Mouse (Mus musculus) frontal cortex, postnatal 10 days (tissue): Measurements from ENCODE around the gene Slc38a2.
A peak's percentile ranks its signal among the peaks of the same experiment; 100 is the strongest.

Source experiments
- DNase-seq, 2 experiments: peaks; one replicate each; pipeline ENCODE4 v3.0.0; 2022; ENCODE audit warnings: low spot score in 2 of 2, mixed read lengths in 1 of 2

Slc38a2 gene

GRCm38 (mm10) chr15:96666663-96667062, 32.9 kb downstream of the Slc38a2 start:
- peak in 1 of 2 experiments; percentile 45 for DNase-seq

GRCm38 (mm10) chr15:96665889-96666288, 33.6 kb downstream of the Slc38a2 start:
- DNase-seq: peak; percentile 33 to 38

- DNase-seq: no peak
Observed at GRCm38 (mm10) chr15:96660590-96661141, 38.9 kb downstream of the Slc38a2 start.

- no peak for DNase-seq
Observed at GRCm38 (mm10) chr15:96658275-96658602, 41.3 kb downstream of the Slc38a2 start.

- no peak for DNase-seq
Observed at GRCm38 (mm10) chr15:96657576-96658274, 41.8 kb downstream of the Slc38a2 start.

- DNase-seq: no peak
Observed at GRCm38 (mm10) chr15:96655514-96655913, 44.0 kb downstream of the Slc38a2 start.

- DNase-seq: no peak
Observed at GRCm38 (mm10) chr15:96654714-96655113, 44.8 kb downstream of the Slc38a2 start.

- DNase-seq: no peak
Observed at GRCm38 (mm10) chr15:96653011-96653410, 46.5 kb downstream of the Slc38a2 start.

- DNase-seq: no peak
Observed at GRCm38 (mm10) chr15:96652531-96652930, 47.0 kb downstream of the Slc38a2 start.

GRCm38 (mm10) chr15:96647376-96647775, 52.2 kb downstream of the Slc38a2 start:
- DNase-seq: no peak

GRCm38 (mm10) chr15:96642436-96643405, 56.8 kb downstream of the Slc38a2 start, which contains the start of gene Slc38a1:
Gene Slc38a1 (minus strand): TSS chr15:96642913.
- DNase-seq: peak; percentile 40 to 62

GRCm38 (mm10) chr15:96641821-96642435, 57.6 kb downstream of the Slc38a2 start:
- peak in 1 of 2 experiments; percentile 39 for DNase-seq

GRCm38 (mm10) chr15:96641111-96641820, 58.3 kb downstream of the Slc38a2 start:
- DNase-seq: peak; percentile 55 to 69

- DNase-seq: no peak
Observed at GRCm38 (mm10) chr15:96640291-96640985, 59.1 kb downstream of the Slc38a2 start.

GRCm38 (mm10) chr15:96639630-96640029, 59.9 kb downstream of the Slc38a2 start:
- DNase-seq: no peak

- no peak for DNase-seq
Observed at GRCm38 (mm10) chr15:96638656-96639055, 60.9 kb downstream of the Slc38a2 start.

- no peak for DNase-seq
Observed at GRCm38 (mm10) chr15:96638173-96638572, 61.4 kb downstream of the Slc38a2 start.
